In genomic region chr5:106386621-106387020, GRCm38 (mm10) we compare ENCODE assay signal across 19 mouse cellular contexts.
DNase-seq lines count a peak whose midpoint lies in the region; ATAC-seq and TF ChIP-seq lines count a peak whose summit lies in the region.
"Had no signal": no experiment of that assay in that cellular context is flagged by ENCODE, and none has a peak within 500 bp of the region (broad histone marks: within the 10 kb centered on the region; RNA-seq: fewer than 3 reads in every experiment).

No protein-coding gene starts in this region.

- H3K27me3 ChIP-seq in forebrain, embryonic 12.5 days = peaks cover 85% of the 10 kb centered on the region
- H3K27me3 ChIP-seq in midbrain, embryonic 11.5 days (ENCODE audit: control insufficient read depth, insufficient read depth, low read length) = peaks cover 5% of the 10 kb centered on the region; the same call in 1 of the 2 replicates
- H3K27me3 ChIP-seq in midbrain, embryonic 15.5 days (replicated peaks) = peaks cover 11% of the 10 kb centered on the region
- no peaks in the 10 kb centered on the region for H3K27me3 ChIP-seq in hindbrain, embryonic 16.5 days (replicated peaks; ENCODE audit: control insufficient read depth, insufficient read depth, low read length)
- H3K27me3 ChIP-seq: embryonic facial prominence, embryonic 13.5 days had no signal

- ATAC-seq in forebrain, embryonic 12.5 days (ENCODE audit: low FRiP score) = no peak
- ATAC-seq in midbrain, embryonic 11.5 days (ENCODE audit: low FRiP score) = peak; percentile 38; the same call in 1 of the 2 replicates
- ATAC-seq in midbrain, embryonic 15.5 days (replicated peaks) = no peak
- no peak for ATAC-seq in hindbrain, embryonic 16.5 days
- ATAC-seq: hindbrain, postnatal 0 days had no signal

- 0 out of 2 replicates have a peak overlapping the region, but pooled peaks have one; percentile 0 for H3K4me2 ChIP-seq in forebrain, embryonic 12.5 days
- no peak overlapping the region; the same call in 1 of the 2 replicates for H3K4me2 ChIP-seq in midbrain, embryonic 11.5 days
- peak overlapping the region; percentile 25 for H3K4me2 ChIP-seq in midbrain, embryonic 15.5 days
- H3K4me2 ChIP-seq in hindbrain, embryonic 16.5 days (ENCODE audit: low read length) = no peak overlapping the region
- H3K4me2 ChIP-seq: embryonic facial prominence, embryonic 13.5 days had no signal

- H3K9me3 ChIP-seq in forebrain, embryonic 12.5 days = peaks cover 8% of the 10 kb centered on the region; the same call in 1 of the 2 replicates
- H3K9me3 ChIP-seq in midbrain, embryonic 11.5 days (ENCODE audit: control insufficient read depth, low read length) = no peaks in the 10 kb centered on the region
- H3K9me3 ChIP-seq in midbrain, embryonic 15.5 days = no peaks in the 10 kb centered on the region
- peaks cover 3% of the 10 kb centered on the region; the same call in 1 of the 2 replicates for H3K9me3 ChIP-seq in hindbrain, embryonic 16.5 days (ENCODE audit: control insufficient read depth, low read length)
- H3K9me3 ChIP-seq: embryonic facial prominence, embryonic 13.5 days; heart, embryonic 10.5 days had no signal

- H3K4me3 ChIP-seq in forebrain, embryonic 12.5 days (replicated peaks) = no peak overlapping the region
- H3K4me3 ChIP-seq in midbrain, embryonic 11.5 days (ENCODE audit: low read depth, low read length) = no peak overlapping the region
- no peak overlapping the region; the same call in 1 of the 2 replicates for H3K4me3 ChIP-seq in midbrain, embryonic 15.5 days
- H3K4me3 ChIP-seq in hindbrain, embryonic 16.5 days (ENCODE audit: low read length) = no peak overlapping the region
- H3K4me3 ChIP-seq: embryonic facial prominence, embryonic 13.5 days; heart, embryonic 10.5 days had no signal

- peaks cover 34% of the 10 kb centered on the region for H3K4me1 ChIP-seq in forebrain, embryonic 12.5 days
- peaks cover 27% of the 10 kb centered on the region for H3K4me1 ChIP-seq in midbrain, embryonic 11.5 days (ENCODE audit: control insufficient read depth, insufficient read depth, low read length)
- peaks cover 26% of the 10 kb centered on the region for H3K4me1 ChIP-seq in midbrain, embryonic 15.5 days
- no peaks in the 10 kb centered on the region; the same call in none of the 2 replicates for H3K4me1 ChIP-seq in hindbrain, embryonic 16.5 days (ENCODE audit: control insufficient read depth, insufficient read depth, low read depth, low read length)
- H3K4me1 ChIP-seq: embryonic facial prominence, embryonic 13.5 days; heart, embryonic 10.5 days had no signal

- TF ChIP-seq POLR2A in brain, embryonic 14.5 days (IDR thresholded peaks at IDR 0.05; ENCODE audit: borderline replicate concordance, extremely low read depth, insufficient read depth, insufficient read length, poor library complexity, severe bottlenecking) = no peak

- no peak for TF ChIP-seq CTCF in brain, embryonic 14.5 days (IDR thresholded peaks at IDR 0.05; ENCODE audit: borderline replicate concordance, extremely low read depth, insufficient read depth, insufficient read length)

- no peak overlapping the region for H3K27ac ChIP-seq in forebrain, embryonic 12.5 days
- peak overlapping the region; percentile 42; the same call in 1 of the 2 replicates for H3K27ac ChIP-seq in midbrain, embryonic 11.5 days (ENCODE audit: low read depth, low read length)
- H3K27ac ChIP-seq in midbrain, embryonic 15.5 days = no peak overlapping the region
- H3K27ac ChIP-seq in hindbrain, embryonic 16.5 days (ENCODE audit: low read depth, low read length) = no peak overlapping the region
- H3K27ac ChIP-seq: embryonic facial prominence, embryonic 13.5 days; heart, embryonic 10.5 days; hindbrain, postnatal 0 days had no signal

- DNase-seq in brain, embryonic 14.5 days (ENCODE audit: low read depth) = peak; percentile 57
- DNase-seq in midbrain, embryonic 11.5 days (ENCODE audit: low spot score, missing footprints) = peak; percentile 90
- DNase-seq in cerebellum, postnatal 36 days = no peak
- DNase-seq in ovary, postnatal 36 days (ENCODE audit: low spot score) = no peak
- DNase-seq: adrenal gland, adult 2 months; adrenal gland, postnatal 36 days; cerebellum, adult 11 months; cerebellum, adult 8-10 months; cerebellum, postnatal 14 days; gastrocnemius, postnatal 10 days; heart, adult 18-20 months; heart, postnatal 10 days; kidney, adult 11 months had no signal

- no peaks in the 10 kb centered on the region for H3K36me3 ChIP-seq in forebrain, embryonic 12.5 days (replicated peaks)
- no peaks in the 10 kb centered on the region for H3K36me3 ChIP-seq in midbrain, embryonic 11.5 days (ENCODE audit: control insufficient read depth, insufficient read depth, low read length)
- no peaks in the 10 kb centered on the region for H3K36me3 ChIP-seq in midbrain, embryonic 15.5 days (replicated peaks)
- H3K36me3 ChIP-seq in hindbrain, embryonic 16.5 days (ENCODE audit: control insufficient read depth, insufficient read depth, low read length) = no peaks in the 10 kb centered on the region
- H3K36me3 ChIP-seq: embryonic facial prominence, embryonic 13.5 days; heart, embryonic 10.5 days had no signal

- 30% methylated on average over 7 of the region's 7 CpGs for WGBS in forebrain, embryonic 12.5 days
- WGBS in midbrain, embryonic 11.5 days = 51% methylated on average over 7 of the region's 7 CpGs
- WGBS in midbrain, embryonic 15.5 days = 32% methylated on average over 7 of the region's 7 CpGs
- 78% methylated on average over 7 of the region's 7 CpGs for WGBS in hindbrain, embryonic 16.5 days

- no peak overlapping the region for H3K9ac ChIP-seq in forebrain, embryonic 12.5 days
- no peak overlapping the region for H3K9ac ChIP-seq in midbrain, embryonic 11.5 days (ENCODE audit: low read length)
- no peak overlapping the region for H3K9ac ChIP-seq in midbrain, embryonic 15.5 days
- no peak overlapping the region for H3K9ac ChIP-seq in hindbrain, embryonic 16.5 days (ENCODE audit: low read depth, low read length)
- H3K9ac ChIP-seq: embryonic facial prominence, embryonic 13.5 days had no signal

Comparison
In these comparisons a context has a peak if more than half of its experiments do, and no peak if none do; other contexts are left out.
1. H3K4me2 ChIP-seq: peak in forebrain, embryonic 12.5 days (single experiment) and midbrain, embryonic 15.5 days (single experiment); none in midbrain, embryonic 11.5 days (single experiment) and hindbrain, embryonic 16.5 days (single experiment).
2. DNase-seq: peak in brain, embryonic 14.5 days (single experiment) and midbrain, embryonic 11.5 days (single experiment); none in cerebellum, postnatal 36 days (0 of 2) and ovary, postnatal 36 days (single experiment).